Mouse (Mus musculus): ENCODE measurements around the gene Rpl36a-ps1. TPM values are rescaled to one million over a fixed set of nuclear protein-coding genes. Genes with fewer than 3 reads are reported as not detected.

The Rpl36a-ps1 gene
- polyA plus RNA-seq, 1 experiment from 2014 or later: not detected

DNA sequence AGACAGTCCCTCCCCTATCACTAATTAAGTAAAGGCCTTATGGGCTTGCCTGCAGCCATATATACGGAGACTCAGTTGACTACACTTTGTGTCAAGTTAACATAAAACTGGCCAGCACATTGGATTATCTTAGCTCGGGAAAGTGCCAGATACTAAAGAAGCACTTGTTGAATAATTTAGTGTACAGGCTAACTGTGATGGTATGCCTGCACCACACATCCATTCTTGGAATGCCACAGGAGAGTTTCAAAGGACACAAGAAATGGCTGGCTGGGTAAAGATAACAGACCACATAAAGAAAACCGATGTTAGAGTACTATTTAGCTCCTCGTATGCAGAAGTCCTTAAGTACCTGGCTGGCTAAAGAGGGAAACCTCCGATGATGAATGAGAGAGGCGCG lies 24.6 kb upstream of the Rpl36a-ps1 start:
- H3K4me1 ChIP-seq (replicated peaks): 0 out of 2 replicates have a peak, but pooled peaks cover 3% of the 10 kb centered on the region
- H3K27ac ChIP-seq (replicated peaks): no peak overlapping the region
- H3K9me3 ChIP-seq: no peaks in the 10 kb centered on the region
- H3K36me3 ChIP-seq: no peaks in the 10 kb centered on the region
- ATAC-seq (ENCODE audit: low read depth): no peak
- H3K4me3 ChIP-seq: no peak overlapping the region
- no peak overlapping the region for H3K4me2 ChIP-seq
- no peaks in the 10 kb centered on the region for H3K27me3 ChIP-seq
- 82% methylated on average over 7 of the region's 7 CpGs for WGBS
- H3K9ac ChIP-seq: no peak overlapping the region

DNA sequence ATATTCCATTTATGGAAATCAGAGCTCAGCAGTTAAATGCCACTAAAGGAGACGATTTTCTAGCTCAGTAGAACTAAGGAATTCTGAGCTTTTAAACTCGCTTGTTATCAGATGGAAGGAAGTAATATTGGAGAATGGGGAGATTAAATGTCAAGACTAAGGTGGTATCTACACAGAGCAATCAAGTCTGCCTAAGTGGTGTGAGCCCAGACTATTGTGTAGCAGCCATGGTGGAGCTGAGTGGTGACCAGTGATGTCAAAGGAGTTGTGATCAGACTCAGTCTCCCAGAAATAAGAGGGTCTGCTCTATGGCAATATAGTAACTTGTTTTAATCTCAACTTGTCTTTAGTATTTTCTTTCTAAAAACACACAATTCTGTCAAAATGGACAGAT lies 16.8 kb upstream of the Rpl36a-ps1 start:
- Histone ChIP-seq H3K27me3 (no peaks in the 10 kb centered on the region), H3K9me3 (no peaks in the 10 kb centered on the region), H3K27ac (replicated peaks) (no peak overlapping the region), H3K4me3 (no peak overlapping the region), H3K9ac (no peak overlapping the region), H3K36me3 (no peaks in the 10 kb centered on the region), H3K4me1 (replicated peaks) (no peaks in the 10 kb centered on the region), H3K4me2 (no peak overlapping the region)
- WGBS: 73% methylated on average over 2 of the region's 2 CpGs
- no peak for ATAC-seq (ENCODE audit: low read depth)

DNA sequence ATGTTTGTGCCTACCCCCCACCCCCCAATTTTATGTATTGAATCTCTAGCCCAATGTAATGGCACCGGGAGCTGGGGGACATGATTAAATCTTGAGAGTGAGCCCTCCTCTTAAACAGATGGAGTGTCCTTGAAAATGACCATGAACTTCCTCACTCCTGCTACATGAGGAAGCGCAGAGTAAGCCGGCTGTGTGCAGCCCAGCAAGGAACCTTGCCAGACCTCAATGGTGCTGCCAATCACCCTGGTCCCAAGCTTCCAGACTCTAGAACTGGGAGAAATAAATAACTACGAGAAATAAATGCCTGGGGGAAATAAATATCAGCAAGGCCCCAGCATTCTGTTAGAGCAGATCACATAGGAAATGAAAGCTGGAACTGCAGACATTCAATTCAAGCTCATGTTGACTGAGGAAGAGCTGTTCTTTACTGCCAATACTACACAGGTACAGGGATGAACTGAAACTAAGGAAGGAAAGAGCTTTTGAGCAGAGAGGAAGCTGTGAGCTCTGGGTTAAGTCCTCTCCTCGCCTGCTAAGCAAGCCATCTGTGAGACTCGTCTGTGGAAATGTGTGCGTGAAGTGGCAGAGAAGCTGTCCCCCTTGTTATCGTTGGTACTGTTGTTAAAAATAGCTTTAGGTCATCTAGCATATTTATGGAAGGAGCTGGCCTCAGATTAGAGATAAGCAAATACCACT lies 16.3 kb upstream of the Rpl36a-ps1 start:
- Histone ChIP-seq H3K27ac (replicated peaks) (no peak overlapping the region), H3K4me3 (no peak overlapping the region), H3K9me3 (no peaks in the 10 kb centered on the region), H3K9ac (no peak overlapping the region), H3K4me2 (no peak overlapping the region), H3K4me1 (replicated peaks) (no peaks in the 10 kb centered on the region), H3K36me3 (no peaks in the 10 kb centered on the region), H3K27me3 (no peaks in the 10 kb centered on the region)
- WGBS: 75% methylated on average over 8 of the region's 8 CpGs
- no peak for ATAC-seq (ENCODE audit: low read depth)

DNA sequence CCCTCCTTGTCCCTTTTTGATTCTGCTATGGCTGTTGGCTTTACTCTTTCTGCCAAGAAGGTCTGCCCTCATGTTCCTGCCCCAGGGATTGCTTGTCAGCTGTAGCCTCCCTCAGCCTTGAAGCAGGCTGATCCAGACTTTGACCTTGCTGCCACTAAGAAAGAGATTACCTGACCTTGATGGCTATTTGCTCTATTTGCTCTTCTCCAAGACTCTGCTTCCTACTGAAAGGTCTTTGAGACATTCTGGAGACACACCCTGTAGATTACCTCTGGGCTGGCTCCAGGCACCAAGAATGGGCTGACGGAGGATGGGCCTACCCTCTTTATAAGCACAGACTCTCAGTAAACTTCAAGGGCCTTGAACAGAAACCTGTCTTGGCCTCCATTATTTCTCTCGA lies 1.6 kb downstream of the Rpl36a-ps1 start:
- Histone ChIP-seq H3K4me2 (no peak overlapping the region), H3K9me3 (no peaks in the 10 kb centered on the region), H3K4me1 (replicated peaks) (no peaks in the 10 kb centered on the region), H3K27ac (replicated peaks) (no peak overlapping the region), H3K9ac (no peak overlapping the region), H3K27me3 (no peaks in the 10 kb centered on the region), H3K36me3 (no peaks in the 10 kb centered on the region), H3K4me3 (no peak overlapping the region)
- ATAC-seq (ENCODE audit: low read depth): no peak
- 89% methylated on average over 2 of the region's 2 CpGs for WGBS

DNA sequence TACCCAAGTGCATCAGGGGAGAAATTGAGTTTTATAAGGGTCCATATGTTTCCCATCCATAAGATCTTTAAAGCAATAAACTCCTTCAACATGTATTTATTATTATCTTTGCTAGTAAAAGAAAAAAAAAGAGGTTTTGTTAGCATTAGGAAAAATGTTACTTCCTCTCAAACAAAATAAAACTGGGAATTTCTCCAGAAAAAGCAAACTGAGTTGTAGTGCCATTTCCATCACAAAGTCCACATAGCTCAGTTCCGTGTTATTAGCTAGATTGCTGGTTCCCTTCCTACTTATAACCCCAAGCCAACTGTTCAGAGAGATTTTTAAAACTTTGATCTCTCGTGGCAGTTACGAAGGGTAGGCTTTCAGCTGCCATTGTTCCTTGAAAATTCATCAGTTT lies 3.5 kb downstream of the Rpl36a-ps1 start:
- ATAC-seq (ENCODE audit: low read depth): no peak
- H3K27me3 ChIP-seq: no peaks in the 10 kb centered on the region
- H3K4me1 ChIP-seq (replicated peaks): no peaks in the 10 kb centered on the region
- no peaks in the 10 kb centered on the region for H3K36me3 ChIP-seq
- H3K9ac ChIP-seq: no peak overlapping the region
- no peak overlapping the region for H3K27ac ChIP-seq (replicated peaks)
- H3K9me3 ChIP-seq: no peaks in the 10 kb centered on the region
- 74% methylated on average over 3 of the region's 3 CpGs for WGBS
- no peak overlapping the region for H3K4me2 ChIP-seq
- H3K4me3 ChIP-seq: no peak overlapping the region

DNA sequence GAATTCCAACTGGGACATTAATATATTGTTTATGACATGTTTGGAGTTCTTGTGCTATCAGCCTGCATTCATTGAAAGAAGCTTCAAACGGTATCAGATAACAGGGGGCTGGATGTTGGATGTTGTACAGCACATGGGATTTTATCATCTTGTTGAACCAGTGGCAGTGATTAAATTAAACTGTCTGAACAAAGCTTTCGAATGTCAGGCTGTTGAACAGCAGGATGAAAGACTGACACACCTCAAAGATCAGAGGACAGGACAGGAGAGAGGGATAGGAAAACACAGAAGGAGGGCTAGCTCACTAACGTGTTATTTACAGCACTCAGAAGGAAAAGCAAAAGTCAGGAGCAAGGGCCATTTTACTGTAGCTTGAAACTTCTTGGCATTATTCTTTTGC lies 4.3 kb downstream of the Rpl36a-ps1 start:
- ATAC-seq (ENCODE audit: low read depth): no peak

DNA sequence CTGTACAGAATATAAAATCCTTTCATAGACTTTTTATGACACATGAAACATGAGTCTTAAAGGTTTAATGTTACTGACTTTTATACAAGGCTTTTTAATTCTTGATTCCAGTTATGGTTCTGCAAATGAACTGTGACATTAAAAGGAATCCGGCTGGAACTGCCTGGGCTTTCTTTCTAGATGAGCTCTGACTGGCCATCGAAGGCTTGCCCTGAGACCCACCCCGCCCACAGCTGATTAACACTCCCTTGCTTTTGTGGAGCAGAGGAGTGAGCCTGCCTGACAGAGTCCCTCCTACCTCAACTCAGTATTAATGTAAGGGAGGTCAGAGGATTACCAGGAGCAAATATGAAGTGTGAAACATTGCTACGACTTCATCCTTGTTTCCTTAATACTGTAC lies 22.2 kb downstream of the Rpl36a-ps1 start:
- no peak for ATAC-seq (ENCODE audit: low read depth)
- no peak overlapping the region for H3K9ac ChIP-seq
- H3K36me3 ChIP-seq: no peaks in the 10 kb centered on the region
- no peak overlapping the region for H3K27ac ChIP-seq (replicated peaks)
- H3K4me3 ChIP-seq: no peak overlapping the region
- no peak overlapping the region for H3K4me2 ChIP-seq
- 33% methylated on average over 4 of the region's 4 CpGs for WGBS
- no peaks in the 10 kb centered on the region for H3K27me3 ChIP-seq
- H3K4me1 ChIP-seq (replicated peaks): peaks cover 8% of the 10 kb centered on the region; the same call in 1 of the 2 replicates
- no peaks in the 10 kb centered on the region for H3K9me3 ChIP-seq

More for the DNA sequence above, 4.3 kb downstream of the Rpl36a-ps1 start:
- Histone ChIP-seq H3K36me3 (no peaks in the 10 kb centered on the region), H3K4me1 (replicated peaks) (no peaks in the 10 kb centered on the region), H3K9ac (no peak overlapping the region), H3K4me3 (no peak overlapping the region), H3K27ac (replicated peaks) (no peak overlapping the region), H3K27me3 (no peaks in the 10 kb centered on the region), H3K4me2 (no peak overlapping the region), H3K9me3 (no peaks in the 10 kb centered on the region)
- WGBS: 36% methylated on average over 3 of the region's 3 CpGs

DNA sequence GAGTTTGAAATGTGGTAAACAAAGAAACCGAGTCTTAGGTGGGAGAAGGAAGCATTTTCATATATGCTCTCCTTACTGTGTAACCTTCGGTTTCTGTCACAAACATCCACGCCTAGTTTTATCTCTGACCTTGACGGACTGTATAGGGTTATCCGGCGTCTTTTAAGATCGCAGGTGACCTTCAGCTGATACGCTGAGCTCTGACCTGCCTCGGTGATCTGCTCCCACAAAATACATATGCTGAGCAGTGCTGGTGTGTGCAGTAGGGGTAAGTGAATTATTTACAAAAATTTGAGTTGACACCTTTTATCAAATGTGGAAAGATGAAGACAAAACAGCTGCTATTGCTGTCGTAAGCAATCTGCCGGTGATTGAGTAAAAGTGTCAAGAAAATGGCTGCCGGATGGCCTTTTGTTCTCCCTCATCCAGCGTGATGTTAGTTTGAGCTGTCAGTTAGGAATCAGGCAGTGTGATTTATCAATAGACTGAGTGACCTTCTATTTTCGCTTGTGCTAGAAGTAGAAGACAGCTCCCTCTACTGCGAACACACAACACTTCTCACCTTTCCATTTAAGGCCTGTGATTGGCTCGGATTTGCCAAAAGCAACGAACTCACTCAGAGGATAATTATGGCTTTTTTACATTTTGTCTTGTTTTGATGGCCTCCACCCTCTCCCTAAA lies 35.0 kb downstream of the Rpl36a-ps1 start:
- Histone ChIP-seq H3K36me3 (no peaks in the 10 kb centered on the region), H3K9me3 (no peaks in the 10 kb centered on the region), H3K4me1 (replicated peaks) (0 out of 2 replicates have a peak, but pooled peaks cover 3% of the 10 kb centered on the region), H3K4me3 (no peak overlapping the region), H3K27ac (replicated peaks) (no peak overlapping the region), H3K4me2 (no peak overlapping the region), H3K9ac (no peak overlapping the region), H3K27me3 (no peaks in the 10 kb centered on the region)
- 67% methylated on average over 17 of the region's 17 CpGs for WGBS
- 0 out of 2 replicates have a peak, but pooled peaks have one; percentile 67 for ATAC-seq (ENCODE audit: low read depth)

DNA sequence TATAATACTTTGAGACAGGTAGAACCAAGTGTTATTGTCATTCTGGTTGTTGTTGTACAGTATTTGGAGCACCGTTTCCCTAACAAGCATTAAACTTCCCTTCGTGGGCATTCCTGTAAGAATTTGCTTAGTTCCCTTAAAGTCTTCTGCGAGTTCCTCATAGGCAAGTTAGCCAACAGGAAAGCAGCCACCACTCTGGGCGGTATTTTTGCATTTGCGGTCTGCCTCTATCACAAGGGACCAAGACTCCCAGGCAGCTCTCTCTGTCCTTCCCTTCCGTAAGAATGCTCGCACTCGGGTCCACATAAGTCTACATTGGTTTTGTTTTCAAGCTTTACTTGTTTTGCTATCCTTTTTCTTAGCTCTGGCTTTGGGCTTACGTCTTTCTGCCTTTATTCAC lies 37.3 kb downstream of the Rpl36a-ps1 start:
- Histone ChIP-seq H3K4me2 (no peak overlapping the region), H3K36me3 (no peaks in the 10 kb centered on the region), H3K9ac (no peak overlapping the region), H3K4me3 (no peak overlapping the region), H3K4me1 (replicated peaks) (0 out of 2 replicates have a peak, but pooled peaks cover 3% of the 10 kb centered on the region), H3K9me3 (no peaks in the 10 kb centered on the region), H3K27ac (replicated peaks) (no peak overlapping the region), H3K27me3 (no peaks in the 10 kb centered on the region)
- WGBS: 93% methylated on average over 9 of the region's 9 CpGs
- no peak for ATAC-seq (ENCODE audit: low read depth)

DNA sequence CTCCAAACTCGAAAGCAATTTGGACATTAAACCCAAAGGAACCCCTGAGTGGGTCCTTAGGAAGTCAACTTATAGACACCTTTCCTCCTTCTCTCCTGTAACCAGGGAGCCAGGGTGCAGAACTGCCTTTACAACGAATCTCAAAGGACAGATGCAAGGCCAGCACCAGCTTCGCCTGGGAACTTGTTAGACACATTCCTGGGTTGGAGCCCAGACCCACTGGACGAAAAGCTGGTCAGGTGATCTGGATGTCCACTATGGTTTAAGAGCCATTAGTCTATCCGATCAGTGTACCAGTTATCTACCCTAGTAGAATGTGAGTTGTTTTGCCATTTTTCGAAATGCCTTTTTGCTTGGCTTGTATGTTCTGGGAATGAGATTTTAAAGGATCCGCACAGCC lies 41.7 kb downstream of the Rpl36a-ps1 start:
- H3K4me2 ChIP-seq: no peak overlapping the region
- no peaks in the 10 kb centered on the region for H3K36me3 ChIP-seq
- H3K4me1 ChIP-seq (replicated peaks): no peaks in the 10 kb centered on the region
- H3K27ac ChIP-seq (replicated peaks): no peak overlapping the region
- H3K27me3 ChIP-seq: no peaks in the 10 kb centered on the region
- H3K9me3 ChIP-seq: no peaks in the 10 kb centered on the region
- H3K4me3 ChIP-seq: no peak overlapping the region
- no peak overlapping the region for H3K9ac ChIP-seq
- no peak for ATAC-seq (ENCODE audit: low read depth)
- 87% methylated on average over 7 of the region's 7 CpGs for WGBS

DNA sequence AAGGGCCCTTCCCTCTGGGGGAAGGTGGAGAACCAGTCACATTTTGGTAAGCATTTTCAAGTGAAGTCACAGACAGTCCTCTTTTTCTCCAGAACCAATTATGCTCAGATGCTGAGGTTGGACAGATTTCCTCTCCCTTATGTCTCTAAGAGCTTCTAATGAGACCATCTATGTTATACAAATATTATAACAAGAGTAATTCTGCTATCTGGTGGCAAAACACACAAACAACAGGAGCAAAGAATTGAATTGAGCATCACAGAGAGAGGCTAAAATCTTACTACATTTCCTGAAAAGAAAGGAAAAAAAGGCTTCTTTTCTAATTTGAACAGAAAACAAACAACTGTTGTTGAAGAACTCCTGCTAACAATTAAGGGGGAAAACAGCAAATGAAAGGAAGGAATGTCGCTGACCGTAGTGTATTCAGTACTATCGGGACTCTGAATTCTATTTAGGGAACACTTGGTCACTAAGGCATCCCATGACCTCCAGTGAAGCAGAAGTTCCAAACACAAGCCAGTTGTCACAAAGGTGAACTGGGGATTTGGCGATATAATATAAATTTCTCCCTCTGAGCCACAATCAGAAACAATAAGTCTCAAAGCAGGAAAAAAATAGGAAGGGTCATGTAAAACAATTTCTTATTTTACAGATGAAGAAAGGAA lies 42.4 kb downstream of the Rpl36a-ps1 start:
- Histone ChIP-seq H3K4me2 (no peak overlapping the region), H3K9ac (no peak overlapping the region), H3K4me1 (replicated peaks) (no peaks in the 10 kb centered on the region), H3K9me3 (no peaks in the 10 kb centered on the region), H3K36me3 (no peaks in the 10 kb centered on the region), H3K27ac (replicated peaks) (no peak overlapping the region), H3K27me3 (no peaks in the 10 kb centered on the region), H3K4me3 (no peak overlapping the region)
- no peak for ATAC-seq (ENCODE audit: low read depth)
- 60% methylated on average over 4 of the region's 4 CpGs for WGBS
